Mouse (Mus musculus): ENCODE results near the gene Pgpep1.
A peak's percentile ranks its signal among the peaks of the same experiment; 100 is the strongest.

The Pgpep1 gene

GRCm38 (mm10) chr8:70607603-70607897, 52.6 kb downstream of the Pgpep1 start:
- DNase-seq = no peak

GRCm38 (mm10) chr8:70606780-70607602, 53.2 kb downstream of the Pgpep1 start:
- peak in 1 of 2 experiments; percentile 69 for DNase-seq

GRCm38 (mm10) chr8:70605871-70606779, 54.1 kb downstream of the Pgpep1 start:
- no peak for DNase-seq

DNA sequence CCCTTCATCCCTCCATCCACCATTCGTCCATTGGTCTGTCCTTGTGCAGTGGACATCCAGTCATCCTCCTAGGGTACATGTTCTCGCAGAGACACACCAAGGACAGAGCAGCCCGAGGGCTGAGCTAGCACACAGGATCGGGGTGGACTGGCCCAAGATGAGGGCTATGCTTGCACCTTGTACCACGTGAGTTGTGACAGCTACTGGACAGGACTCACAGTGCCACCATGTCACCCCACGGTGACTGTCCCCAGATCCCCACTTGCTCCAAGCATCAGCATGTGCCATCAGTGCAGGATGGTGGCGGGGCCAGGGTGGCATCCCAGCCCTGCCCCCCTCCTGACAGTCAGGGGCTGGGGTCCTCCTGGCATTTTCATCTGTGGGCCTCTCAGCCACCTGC, 55.6 kb downstream of the Pgpep1 start:
- no peak for DNase-seq

GRCm38 (mm10) chr8:70602139-70602811, 57.9 kb downstream of the Pgpep1 start:
- no peak for DNase-seq

- peak; percentile 91 to 94 for DNase-seq
Measured at GRCm38 (mm10) chr8:70601271-70601649, 58.9 kb downstream of the Pgpep1 start.

GRCm38 (mm10) chr8:70600473-70601270, 59.5 kb downstream of the Pgpep1 start:
- DNase-seq = peak; percentile 74 to 80

DNA sequence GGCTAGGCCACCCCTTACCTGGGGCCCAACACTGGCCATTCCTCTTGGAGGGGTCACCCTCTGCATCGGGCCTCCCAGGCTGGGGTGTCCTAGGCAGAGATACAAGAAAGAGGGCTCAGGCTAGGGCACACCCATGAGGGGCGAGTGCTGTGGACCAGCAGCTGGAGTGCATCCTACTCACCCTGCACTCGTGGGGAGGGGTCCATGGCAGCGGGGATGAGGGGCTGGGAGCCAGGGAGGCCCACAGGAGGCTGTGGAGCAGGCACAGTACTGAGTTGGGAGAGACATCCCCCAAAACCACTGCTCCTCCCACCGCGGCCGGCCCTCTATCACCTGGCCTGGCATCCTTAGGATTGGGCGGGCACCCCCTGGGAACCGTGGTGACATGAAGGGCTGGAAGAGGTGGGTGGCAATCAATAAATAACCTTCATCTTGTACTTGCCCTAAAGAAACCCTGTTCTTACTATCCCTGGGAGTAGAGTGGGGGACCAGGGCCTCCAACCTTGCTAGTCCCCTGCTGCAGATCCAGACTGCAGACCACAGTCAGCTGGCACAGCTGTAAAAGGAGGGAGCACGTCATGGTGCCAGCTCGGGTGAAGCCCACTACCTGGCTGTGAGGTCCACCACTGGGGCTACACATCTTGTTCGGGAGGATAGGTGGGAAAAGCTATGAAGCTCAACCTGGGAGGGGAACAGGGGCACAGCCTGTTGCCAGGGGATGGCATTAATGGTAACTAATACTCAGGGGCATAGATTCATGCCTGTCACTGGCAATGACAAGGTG, 60.5 kb downstream of the Pgpep1 start:
- DNase-seq = peak in 1 of 2 experiments; percentile 39

DNA sequence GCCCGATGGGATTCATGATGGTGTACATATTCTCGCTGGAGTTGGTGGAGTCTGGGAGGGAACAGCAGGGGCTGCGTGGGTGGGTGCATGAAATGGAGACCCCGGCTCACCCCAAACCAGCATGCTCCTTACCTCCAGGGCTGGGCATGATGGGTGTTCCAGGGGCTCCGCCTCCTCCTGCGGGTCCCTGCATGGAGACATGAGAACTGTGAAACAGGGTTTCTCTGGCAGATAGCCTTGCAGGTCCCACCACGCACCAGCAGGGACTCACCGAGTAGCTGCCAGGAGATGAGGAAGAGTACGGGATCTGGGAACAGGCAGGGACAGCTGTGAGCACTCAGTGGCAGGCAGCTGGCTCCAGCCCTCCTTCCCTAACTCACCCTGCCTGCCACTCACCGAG, 61.5 kb downstream of the Pgpep1 start:
- no peak for DNase-seq

GRCm38 (mm10) chr8:70598283-70598682, 61.9 kb downstream of the Pgpep1 start:
- DNase-seq = peak; percentile 88 to 92

DNA sequence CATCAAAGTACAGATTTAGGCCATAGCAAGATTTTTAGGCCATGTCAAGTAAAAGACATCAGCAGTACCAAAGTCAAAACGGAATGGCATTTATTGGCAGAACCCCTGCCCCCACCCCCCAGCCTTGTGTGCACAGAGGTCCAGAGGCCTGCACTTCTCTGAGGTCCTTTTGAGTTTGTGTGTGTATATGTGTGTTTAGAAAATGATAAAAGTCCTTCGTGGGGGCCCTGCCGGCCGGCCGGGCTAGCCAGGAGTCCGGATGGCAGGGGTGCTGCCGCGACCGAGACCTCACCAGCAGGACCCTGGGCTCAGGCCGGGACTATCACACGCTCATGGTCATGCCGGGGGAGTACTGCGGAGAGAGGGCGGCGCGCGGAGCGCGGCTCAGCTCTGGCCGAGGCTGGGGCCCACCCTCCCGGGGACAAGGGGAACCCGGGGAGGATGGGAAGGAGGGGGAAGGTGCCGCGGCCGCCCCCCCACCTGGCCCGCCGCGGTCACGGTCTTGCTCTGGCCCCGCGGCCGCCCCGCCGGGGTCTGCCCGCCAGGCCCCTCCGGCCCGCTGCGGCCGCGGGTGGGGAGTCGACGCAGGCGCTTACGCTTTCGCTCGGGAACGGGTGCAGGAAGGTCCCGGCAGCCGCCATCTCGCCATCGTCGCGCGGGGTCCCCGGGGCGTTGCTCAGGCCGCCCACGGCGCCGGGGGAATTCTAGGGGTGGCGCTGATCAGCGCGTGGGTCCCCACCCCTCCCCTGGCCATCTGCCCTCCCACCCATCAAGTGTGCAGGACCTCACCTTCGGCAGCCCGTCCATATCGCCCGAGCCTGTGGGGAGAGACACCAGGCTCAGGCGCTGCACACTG, 62.5 kb downstream of the Pgpep1 start:
- no peak for DNase-seq

DNA sequence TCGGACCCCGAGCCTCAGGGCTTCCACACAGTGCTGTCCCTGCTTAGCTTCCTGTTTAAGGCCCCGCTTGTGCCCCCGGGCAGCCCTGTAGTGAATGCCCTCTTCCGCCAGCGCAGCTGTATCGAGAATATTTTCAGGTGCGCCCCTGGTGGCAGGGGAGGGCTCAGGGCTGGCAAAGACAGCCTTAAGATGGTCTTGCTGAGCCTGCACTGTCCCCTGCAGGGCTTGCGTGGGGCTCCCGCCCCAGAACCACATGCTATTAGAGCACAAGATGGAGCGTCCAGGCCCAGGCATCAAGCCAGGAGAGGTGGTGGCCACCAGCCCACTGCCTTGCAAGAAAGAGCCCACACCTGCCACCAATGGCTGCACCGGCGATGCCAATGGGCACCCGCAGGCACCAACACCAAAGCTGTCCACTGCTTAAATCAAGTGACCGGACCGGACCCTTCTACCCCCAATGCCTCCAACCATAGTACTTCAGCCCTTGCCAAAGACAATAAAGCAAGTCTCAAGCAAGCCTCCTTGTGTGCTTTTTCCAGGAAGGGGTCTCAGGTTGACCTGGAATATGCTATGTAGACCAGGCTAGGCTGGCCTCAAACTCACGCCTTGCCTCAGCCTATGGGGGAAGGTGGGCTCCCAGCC, 63.3 kb downstream of the Pgpep1 start:
- DNase-seq = peak in 1 of 2 experiments; percentile 55
